Mouse (Mus musculus): ENCODE results near the gene Fam178b. TPM values are rescaled to one million over a fixed set of nuclear protein-coding genes. Genes with fewer than 3 reads are reported as not detected.

The Fam178b gene
- polyA plus RNA-seq, 1 experiment from 2014 or later = 1.1 TPM

- no peak overlapping the region for H3K9ac ChIP-seq (replicated peaks; ENCODE audit: low read depth, low read length)
- H3K4me2 ChIP-seq (replicated peaks; ENCODE audit: low read depth, low read length) = 0 out of 2 replicates have a peak overlapping the region, but pooled peaks have one; percentile 2
- 35% methylated on average over 21 of the region's 21 CpGs for WGBS
- no peaks in the 10 kb centered on the region for H3K27me3 ChIP-seq (ENCODE audit: control insufficient read depth, insufficient read depth, low read length)
- peaks cover 21% of the 10 kb centered on the region for H3K4me1 ChIP-seq (ENCODE audit: control insufficient read depth, insufficient read depth, low read length)
- no peaks in the 10 kb centered on the region for H3K36me3 ChIP-seq (ENCODE audit: control insufficient read depth, insufficient read depth, low read length)
- no peaks in the 10 kb centered on the region for H3K9me3 ChIP-seq (ENCODE audit: control insufficient read depth, low read depth, low read length)
- 0 out of 2 replicates have a peak, but pooled peaks have one; percentile 24 for ATAC-seq (ENCODE audit: insufficient number of reproducible peaks, insufficient read depth, low FRiP score, low read depth)
- H3K4me3 ChIP-seq (ENCODE audit: low read depth, low read length) = no peak overlapping the region
- peak overlapping the region; percentile 67; the same call in 1 of the 2 replicates for H3K27ac ChIP-seq (ENCODE audit: low read length)
Measured at GRCm38 (mm10) chr1:36567818-36568603, 115.0 kb downstream of the Fam178b start.

GRCm38 (mm10) chr1:36566425-36566824 lies 116.6 kb downstream of the Fam178b start:
- H3K4me2 ChIP-seq (replicated peaks; ENCODE audit: low read depth, low read length) = no peak overlapping the region
- H3K36me3 ChIP-seq (ENCODE audit: control insufficient read depth, insufficient read depth, low read length) = no peaks in the 10 kb centered on the region
- H3K27ac ChIP-seq (ENCODE audit: low read length) = no peak overlapping the region
- 24% methylated on average over 2 of the region's 2 CpGs for WGBS
- no peak overlapping the region for H3K4me3 ChIP-seq (ENCODE audit: low read depth, low read length)
- H3K27me3 ChIP-seq (ENCODE audit: control insufficient read depth, insufficient read depth, low read length) = no peaks in the 10 kb centered on the region
- no peak overlapping the region for H3K9ac ChIP-seq (replicated peaks; ENCODE audit: low read depth, low read length)
- H3K4me1 ChIP-seq (ENCODE audit: control insufficient read depth, insufficient read depth, low read length) = peaks cover 17% of the 10 kb centered on the region
- no peaks in the 10 kb centered on the region for H3K9me3 ChIP-seq (ENCODE audit: control insufficient read depth, low read depth, low read length)
- no peak for ATAC-seq (ENCODE audit: insufficient number of reproducible peaks, insufficient read depth, low FRiP score, low read depth)

- no peaks in the 10 kb centered on the region for H3K9me3 ChIP-seq (ENCODE audit: control insufficient read depth, low read depth, low read length)
- H3K9ac ChIP-seq (replicated peaks; ENCODE audit: low read depth, low read length) = no peak overlapping the region
- no peak overlapping the region for H3K27ac ChIP-seq (ENCODE audit: low read length)
- H3K4me2 ChIP-seq (replicated peaks; ENCODE audit: low read depth, low read length) = no peak overlapping the region
- H3K36me3 ChIP-seq (ENCODE audit: control insufficient read depth, insufficient read depth, low read length) = no peaks in the 10 kb centered on the region
- no peak for ATAC-seq (ENCODE audit: insufficient number of reproducible peaks, insufficient read depth, low FRiP score, low read depth)
- H3K4me1 ChIP-seq (ENCODE audit: control insufficient read depth, insufficient read depth, low read length) = peaks cover 14% of the 10 kb centered on the region
- H3K27me3 ChIP-seq (ENCODE audit: control insufficient read depth, insufficient read depth, low read length) = no peaks in the 10 kb centered on the region
- no peak overlapping the region for H3K4me3 ChIP-seq (ENCODE audit: low read depth, low read length)
- 72% methylated on average over 6 of the region's 6 CpGs for WGBS
Measured at GRCm38 (mm10) chr1:36564101-36564500, 118.9 kb downstream of the Fam178b start.

GRCm38 (mm10) chr1:36563632-36564031 lies 119.4 kb downstream of the Fam178b start:
- H3K27ac ChIP-seq (ENCODE audit: low read length) = no peak overlapping the region
- H3K27me3 ChIP-seq (ENCODE audit: control insufficient read depth, insufficient read depth, low read length) = no peaks in the 10 kb centered on the region
- no peak overlapping the region for H3K9ac ChIP-seq (replicated peaks; ENCODE audit: low read depth, low read length)
- WGBS = 65% methylated on average over 4 of the region's 4 CpGs
- no peak overlapping the region for H3K4me2 ChIP-seq (replicated peaks; ENCODE audit: low read depth, low read length)
- no peaks in the 10 kb centered on the region for H3K9me3 ChIP-seq (ENCODE audit: control insufficient read depth, low read depth, low read length)
- ATAC-seq (ENCODE audit: insufficient number of reproducible peaks, insufficient read depth, low FRiP score, low read depth) = no peak
- H3K4me3 ChIP-seq (ENCODE audit: low read depth, low read length) = no peak overlapping the region
- no peaks in the 10 kb centered on the region for H3K36me3 ChIP-seq (ENCODE audit: control insufficient read depth, insufficient read depth, low read length)
- H3K4me1 ChIP-seq (ENCODE audit: control insufficient read depth, insufficient read depth, low read length) = peaks cover 17% of the 10 kb centered on the region

- H3K9me3 ChIP-seq (ENCODE audit: control insufficient read depth, low read depth, low read length) = no peaks in the 10 kb centered on the region
- H3K4me3 ChIP-seq (ENCODE audit: low read depth, low read length) = no peak overlapping the region
- no peak overlapping the region for H3K9ac ChIP-seq (replicated peaks; ENCODE audit: low read depth, low read length)
- 70% methylated on average over 2 of the region's 2 CpGs for WGBS
- peaks cover 15% of the 10 kb centered on the region for H3K4me1 ChIP-seq (ENCODE audit: control insufficient read depth, insufficient read depth, low read length)
- no peak for ATAC-seq (ENCODE audit: insufficient number of reproducible peaks, insufficient read depth, low FRiP score, low read depth)
- no peaks in the 10 kb centered on the region for H3K27me3 ChIP-seq (ENCODE audit: control insufficient read depth, insufficient read depth, low read length)
- H3K36me3 ChIP-seq (ENCODE audit: control insufficient read depth, insufficient read depth, low read length) = no peaks in the 10 kb centered on the region
- H3K27ac ChIP-seq (ENCODE audit: low read length) = no peak overlapping the region
- no peak overlapping the region for H3K4me2 ChIP-seq (replicated peaks; ENCODE audit: low read depth, low read length)
Measured at GRCm38 (mm10) chr1:36563197-36563596, 119.8 kb downstream of the Fam178b start.

- Histone ChIP-seq H3K27me3 (ENCODE audit: control insufficient read depth, insufficient read depth, low read length) (no peaks in the 10 kb centered on the region), H3K27ac (ENCODE audit: low read length) (no peak overlapping the region), H3K9me3 (ENCODE audit: control insufficient read depth, low read depth, low read length) (no peaks in the 10 kb centered on the region), H3K4me2 (replicated peaks; ENCODE audit: low read depth, low read length) (no peak overlapping the region), H3K36me3 (ENCODE audit: control insufficient read depth, insufficient read depth, low read length) (no peaks in the 10 kb centered on the region), H3K4me1 (ENCODE audit: control insufficient read depth, insufficient read depth, low read length) (peaks cover 11% of the 10 kb centered on the region; the same call in 1 of the 2 replicates), H3K4me3 (ENCODE audit: low read depth, low read length) (no peak overlapping the region), H3K9ac (replicated peaks; ENCODE audit: low read depth, low read length) (no peak overlapping the region)
- 65% methylated on average over 4 of the region's 4 CpGs for WGBS
- no peak for ATAC-seq (ENCODE audit: insufficient number of reproducible peaks, insufficient read depth, low FRiP score, low read depth)
Measured at GRCm38 (mm10) chr1:36562388-36562787, 120.6 kb downstream of the Fam178b start.

GRCm38 (mm10) chr1:36560903-36561302 lies 122.1 kb downstream of the Fam178b start:
- Histone ChIP-seq H3K4me2 (replicated peaks; ENCODE audit: low read depth, low read length) (no peak overlapping the region), H3K27ac (ENCODE audit: low read length) (no peak overlapping the region), H3K4me3 (ENCODE audit: low read depth, low read length) (no peak overlapping the region), H3K36me3 (ENCODE audit: control insufficient read depth, insufficient read depth, low read length) (no peaks in the 10 kb centered on the region), H3K9me3 (ENCODE audit: control insufficient read depth, low read depth, low read length) (no peaks in the 10 kb centered on the region), H3K9ac (replicated peaks; ENCODE audit: low read depth, low read length) (no peak overlapping the region), H3K27me3 (ENCODE audit: control insufficient read depth, insufficient read depth, low read length) (no peaks in the 10 kb centered on the region), H3K4me1 (ENCODE audit: control insufficient read depth, insufficient read depth, low read length) (peaks cover 11% of the 10 kb centered on the region; the same call in 1 of the 2 replicates)
- 53% methylated on average over 6 of the region's 6 CpGs for WGBS
- no peak for ATAC-seq (ENCODE audit: insufficient number of reproducible peaks, insufficient read depth, low FRiP score, low read depth)

GRCm38 (mm10) chr1:36559888-36560287 lies 123.1 kb downstream of the Fam178b start:
- Histone ChIP-seq H3K27ac (ENCODE audit: low read length) (no peak overlapping the region), H3K36me3 (ENCODE audit: control insufficient read depth, insufficient read depth, low read length) (peaks cover 7% of the 10 kb centered on the region; the same call in 1 of the 2 replicates), H3K9ac (replicated peaks; ENCODE audit: low read depth, low read length) (no peak overlapping the region), H3K27me3 (ENCODE audit: control insufficient read depth, insufficient read depth, low read length) (no peaks in the 10 kb centered on the region), H3K4me1 (ENCODE audit: control insufficient read depth, insufficient read depth, low read length) (peaks cover 20% of the 10 kb centered on the region), H3K4me2 (replicated peaks; ENCODE audit: low read depth, low read length) (no peak overlapping the region), H3K4me3 (ENCODE audit: low read depth, low read length) (no peak overlapping the region), H3K9me3 (ENCODE audit: control insufficient read depth, low read depth, low read length) (no peaks in the 10 kb centered on the region)
- WGBS = 60% methylated on average over 5 of the region's 5 CpGs
- ATAC-seq (ENCODE audit: insufficient number of reproducible peaks, insufficient read depth, low FRiP score, low read depth) = no peak
